Mouse (Mus musculus): ENCODE data around the gene Ttll13.

Gene Ttll13

DNA sequence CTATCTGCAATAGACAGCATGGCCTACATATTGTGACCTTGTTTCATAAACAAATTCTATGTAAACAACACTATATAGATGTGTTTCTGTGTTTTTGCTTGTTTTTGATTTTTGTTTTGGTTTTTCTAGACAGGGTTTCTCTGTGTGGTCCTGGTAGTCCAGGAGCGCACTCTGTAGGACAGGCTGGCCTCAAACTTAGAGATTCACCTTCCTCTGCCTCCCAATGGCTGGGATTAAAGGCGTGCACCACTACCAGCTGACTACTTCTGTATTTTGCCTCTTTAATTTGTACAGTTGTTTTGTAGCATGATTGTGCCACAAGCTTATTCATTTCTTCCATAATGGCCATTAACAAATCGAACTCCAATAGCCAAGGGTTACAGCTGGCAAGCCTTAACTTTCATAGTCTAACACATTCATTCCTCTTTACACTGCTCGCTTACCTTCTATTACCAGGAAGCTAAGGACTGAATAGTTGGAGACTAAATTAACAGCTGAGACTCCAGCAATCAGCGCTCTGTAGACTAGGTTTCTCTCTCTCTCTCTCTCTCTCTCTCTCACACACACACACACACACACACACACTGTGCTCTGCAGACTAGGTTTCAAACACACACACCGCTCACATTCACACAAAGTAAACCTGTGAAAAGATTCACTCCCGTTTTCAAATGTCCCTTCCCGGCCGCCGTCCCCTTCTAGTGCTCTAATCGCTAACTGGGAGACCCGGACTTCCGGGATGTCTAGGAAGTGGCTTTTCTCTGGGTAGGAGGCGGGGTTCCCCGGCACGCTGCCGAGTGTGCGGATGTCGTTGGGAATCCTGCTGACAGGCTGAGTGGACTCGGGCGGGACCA is 22.9 kb downstream of the Ttll13 start, which contains the start of gene Vps33b:
Gene Vps33b (plus strand): TSS at position 753 of the 854 bp plus-strand sequence.
- DNase-seq (ENCODE audit: low read depth), result peak; percentile 96

DNA sequence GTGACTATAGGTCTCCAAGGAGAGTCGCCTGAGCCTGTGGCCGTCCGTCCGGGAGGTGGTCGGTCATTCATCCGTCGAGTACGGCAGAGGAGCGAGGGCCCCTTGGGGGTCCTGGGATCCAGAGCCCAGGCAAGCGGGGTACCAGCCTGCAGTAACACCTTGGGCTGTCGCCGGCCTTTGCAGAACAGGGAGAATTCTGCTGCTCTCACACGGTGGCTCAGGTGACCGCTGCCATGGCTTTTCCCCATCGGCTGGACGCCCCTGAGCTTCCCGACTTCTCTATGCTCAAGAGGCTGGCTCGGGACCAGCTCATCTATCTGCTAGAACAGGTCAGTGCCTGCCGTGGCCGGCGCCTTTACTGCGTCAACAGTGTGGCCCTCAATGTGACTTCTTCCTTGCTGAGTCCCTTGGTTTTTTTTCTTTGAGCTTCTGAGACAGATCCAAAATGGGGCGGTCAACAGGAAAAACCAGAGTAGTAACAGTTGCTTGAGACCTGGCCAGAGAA is 23.6 kb downstream of the Ttll13 start:
- DNase-seq (ENCODE audit: low read depth), result no peak

DNA sequence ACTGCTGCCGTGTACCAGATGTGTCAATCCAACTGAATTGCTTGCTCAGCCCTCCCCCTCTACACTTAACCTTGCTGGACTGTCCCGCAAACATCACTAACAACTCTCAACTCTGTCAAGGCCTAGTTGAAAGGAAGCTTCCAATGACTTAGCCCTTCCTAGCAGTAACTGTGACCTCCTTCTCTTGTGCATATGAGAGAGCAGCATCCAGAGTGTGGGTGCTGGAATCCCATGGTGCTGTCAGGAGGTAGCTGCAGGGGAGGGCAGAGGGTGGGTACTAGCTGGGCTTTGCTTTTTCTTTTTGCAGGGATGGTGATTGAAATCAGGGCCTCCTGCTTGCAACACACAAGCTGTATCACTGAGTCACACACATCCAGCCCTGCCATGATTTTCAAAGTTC is 27.3 kb downstream of the Ttll13 start:
- DNase-seq (ENCODE audit: low read depth), result no peak

DNA sequence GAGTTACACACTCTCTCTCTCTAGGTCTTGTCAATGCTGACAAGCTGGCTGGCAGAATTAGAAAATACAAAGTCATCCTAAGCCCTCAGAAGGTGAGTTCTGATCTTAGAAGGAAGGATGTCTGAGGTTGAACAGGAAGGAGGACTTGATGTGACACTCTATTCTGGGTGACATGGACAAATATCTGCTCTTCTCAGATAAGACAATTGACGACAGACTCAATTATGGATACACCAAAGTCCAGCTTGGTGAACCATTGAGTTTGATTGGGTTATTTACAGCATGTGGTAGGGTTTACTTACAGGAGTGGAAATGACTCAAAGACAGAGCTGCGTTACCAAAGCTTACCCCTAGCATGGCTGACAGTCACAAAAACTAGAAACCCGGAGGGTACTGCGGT is 30.2 kb downstream of the Ttll13 start:
- no peak for DNase-seq (ENCODE audit: low read depth)

DNA sequence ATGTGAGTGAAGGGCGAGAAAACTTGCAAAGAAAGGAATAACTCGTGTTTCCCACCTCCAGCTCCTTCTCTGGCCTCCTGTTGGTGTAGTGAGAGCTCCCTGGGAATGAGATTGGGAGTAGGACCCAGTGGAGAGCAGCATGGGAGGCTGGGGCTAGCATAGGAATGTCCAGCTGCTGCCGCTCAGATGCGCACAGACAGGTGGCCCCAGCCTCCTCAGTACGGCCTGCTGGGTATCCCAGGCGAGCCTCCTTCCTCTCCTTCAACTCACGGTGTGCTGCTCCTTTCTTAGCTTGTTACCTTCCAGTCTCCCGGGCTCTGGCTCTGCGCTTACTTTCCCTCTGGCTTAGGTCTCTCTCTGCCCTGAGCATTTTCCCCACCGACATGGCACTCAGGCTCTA is 33.9 kb downstream of the Ttll13 start:
- no peak for DNase-seq (ENCODE audit: low read depth)

DNA sequence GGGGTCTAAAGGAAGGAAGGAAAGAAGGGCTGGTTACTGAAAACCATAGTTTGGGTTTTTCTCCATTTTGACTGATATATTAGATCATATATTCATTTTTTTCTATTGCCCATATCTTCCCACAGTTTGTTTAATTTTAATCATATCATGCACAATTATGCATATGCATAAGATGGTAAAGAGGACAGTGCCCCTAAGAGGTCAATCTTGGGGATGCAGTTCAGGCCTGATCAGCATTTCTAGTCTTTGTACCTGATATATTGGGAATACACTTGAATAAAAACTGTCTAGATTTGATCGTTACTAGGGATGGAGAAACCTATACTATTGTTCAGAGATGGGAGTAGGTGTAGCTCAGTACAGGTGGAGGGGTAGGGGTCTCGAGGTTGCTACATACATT is 34.8 kb downstream of the Ttll13 start:
- DNase-seq (ENCODE audit: low read depth), result no peak

DNA sequence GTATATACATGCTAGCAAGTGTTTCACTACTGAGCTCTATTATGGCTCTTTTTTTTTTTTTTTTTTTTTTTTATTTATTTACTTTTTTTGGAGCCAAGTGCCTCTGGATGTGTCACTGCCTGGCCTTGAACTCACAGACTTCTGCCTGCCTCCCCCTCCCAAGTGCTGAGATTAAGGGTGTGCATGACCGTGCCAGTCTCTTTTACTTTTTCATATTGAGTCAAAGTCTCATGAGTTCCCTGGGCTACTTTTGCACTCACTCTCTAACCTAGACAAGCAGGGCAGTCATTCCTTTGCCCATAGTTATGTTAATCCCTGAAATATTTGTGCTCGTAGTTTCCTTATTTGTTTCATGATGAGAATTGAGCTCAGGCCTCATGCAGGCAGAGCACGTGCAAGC is 35.5 kb downstream of the Ttll13 start:
- no peak for DNase-seq (ENCODE audit: low read depth)

DNA sequence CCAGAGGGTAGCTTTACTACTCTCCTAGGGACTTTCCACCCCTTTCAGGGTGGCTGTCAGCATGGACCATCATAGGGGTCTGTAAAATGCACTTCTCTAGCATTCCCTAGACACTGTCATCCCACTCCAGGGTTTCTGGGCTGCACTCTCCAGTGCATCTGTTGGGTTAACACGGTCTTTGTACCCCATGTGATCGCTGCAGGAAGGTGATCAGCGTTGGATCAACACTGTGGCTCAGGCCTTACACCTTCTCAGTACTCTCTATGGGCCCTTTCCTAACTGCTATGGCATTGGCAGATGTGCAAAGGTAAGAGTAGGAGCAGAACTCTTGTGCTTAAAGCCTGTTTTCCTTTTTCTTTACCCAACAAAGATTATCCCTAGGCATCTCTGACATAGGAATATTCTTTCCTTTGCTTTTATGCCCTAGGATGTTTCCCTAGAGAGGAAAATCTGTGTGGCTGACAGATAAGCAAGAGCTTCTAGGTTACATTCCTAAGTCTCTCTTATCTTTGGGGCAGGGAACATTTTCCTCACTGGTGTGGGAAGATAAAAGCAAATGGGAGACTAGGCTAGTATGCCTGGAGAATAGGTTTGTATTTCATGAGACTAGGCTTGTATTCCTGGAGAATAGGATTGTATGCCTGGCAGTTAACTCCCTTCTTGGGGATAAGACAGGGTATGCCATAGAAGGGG is 37.2 kb downstream of the Ttll13 start:
- DNase-seq (ENCODE audit: low read depth), result no peak

DNA sequence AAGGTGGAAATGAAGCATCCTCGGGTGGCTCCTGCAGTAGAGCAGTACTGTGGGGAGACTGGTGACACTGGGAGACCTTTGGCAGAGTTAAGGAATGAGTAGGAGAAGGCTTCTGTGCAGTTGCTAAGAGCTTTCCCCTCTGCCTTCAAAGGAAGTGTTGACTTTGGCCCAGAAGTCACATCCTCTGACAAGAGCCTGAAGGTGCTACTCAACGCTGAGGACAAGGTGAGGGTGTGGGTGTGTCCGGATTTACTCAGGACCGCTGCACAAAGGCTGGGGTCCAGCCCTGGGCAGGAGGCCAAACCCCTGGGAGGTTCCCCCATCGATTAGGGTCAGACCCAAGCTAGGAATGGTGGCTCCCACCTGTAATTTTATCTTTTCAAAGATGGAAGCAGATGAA is 38.2 kb downstream of the Ttll13 start:
- no peak for DNase-seq (ENCODE audit: low read depth)

DNA sequence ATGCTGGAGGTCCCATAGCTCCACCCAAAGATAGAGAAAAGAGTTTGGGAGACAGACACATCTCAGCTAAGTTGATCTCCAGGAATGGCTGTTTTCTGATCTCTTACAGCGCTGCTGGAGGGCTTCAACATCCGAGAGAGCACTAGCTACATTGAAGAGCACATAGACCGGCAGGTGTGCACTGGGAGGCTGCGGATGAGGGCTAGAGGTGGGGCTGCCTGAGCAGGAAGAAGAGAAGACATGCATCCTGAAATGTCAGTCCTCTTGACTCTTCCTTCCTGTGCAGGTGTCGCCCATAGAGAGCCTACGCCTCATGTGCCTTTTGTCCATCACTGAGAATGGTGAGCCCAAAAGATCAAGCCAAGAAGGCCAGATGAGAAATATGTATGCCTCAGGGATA is 39.5 kb downstream of the Ttll13 start:
- DNase-seq (ENCODE audit: low read depth), result no peak

DNA sequence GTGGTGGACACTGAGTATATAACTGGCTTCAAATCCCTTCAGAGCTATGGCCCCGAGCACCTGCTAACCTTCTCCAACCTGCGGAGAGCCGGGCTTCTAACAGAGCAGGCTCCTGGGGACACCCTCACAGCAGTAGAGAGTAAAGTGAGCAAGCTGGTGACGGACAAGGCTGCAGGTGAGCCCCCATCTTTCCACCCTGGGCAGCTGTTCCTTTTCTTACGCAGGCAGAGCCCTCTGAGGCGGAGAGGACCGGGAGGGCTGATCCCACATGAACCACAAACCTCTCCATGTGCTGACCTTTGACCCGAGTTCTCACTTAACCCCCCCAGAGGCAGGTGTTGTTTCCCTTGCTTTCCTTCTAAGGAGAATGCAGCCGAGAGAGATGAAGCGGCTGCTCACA is 41.6 kb downstream of the Ttll13 start:
- no peak for DNase-seq (ENCODE audit: low read depth)

DNA sequence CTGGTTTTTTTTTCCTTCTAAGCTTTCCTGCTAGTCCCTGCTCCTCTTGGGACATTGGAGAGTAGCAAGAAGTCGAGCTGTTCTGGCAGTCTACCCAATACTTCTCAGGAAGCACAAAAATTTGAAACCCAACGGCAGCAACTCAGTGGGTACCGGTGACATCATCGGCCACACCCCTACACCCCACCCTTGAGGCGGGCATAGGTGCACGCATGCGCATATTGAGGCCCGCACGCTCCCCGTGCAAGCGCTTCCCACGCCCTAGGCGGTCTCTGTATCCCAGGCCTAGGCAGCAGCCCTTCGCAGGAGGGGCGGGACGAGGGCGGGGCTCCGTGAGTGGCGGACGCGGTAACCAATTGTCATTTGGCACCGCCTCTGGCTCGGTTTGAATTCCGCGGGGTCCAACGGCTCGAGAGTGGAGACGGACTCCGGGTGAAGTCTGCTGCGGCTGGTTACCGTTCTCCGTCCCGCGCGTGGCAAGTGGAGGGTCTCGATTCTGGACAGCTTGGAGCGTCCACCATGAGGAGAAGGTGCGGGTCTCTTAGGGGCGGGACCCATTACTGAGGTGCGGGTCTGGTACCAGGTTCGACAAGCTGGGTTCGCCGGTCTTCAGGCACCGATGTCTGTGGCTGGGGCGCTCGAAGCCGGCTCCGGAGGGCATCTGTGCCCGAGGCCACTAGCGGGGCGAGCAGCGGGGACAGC is 48.0 kb downstream of the Ttll13 start, which contains the start of gene Prc1:
Gene Prc1 (plus strand): TSS at position 389 of the 702 bp plus-strand sequence.
- peak; percentile 96 for DNase-seq (ENCODE audit: low read depth)

DNA sequence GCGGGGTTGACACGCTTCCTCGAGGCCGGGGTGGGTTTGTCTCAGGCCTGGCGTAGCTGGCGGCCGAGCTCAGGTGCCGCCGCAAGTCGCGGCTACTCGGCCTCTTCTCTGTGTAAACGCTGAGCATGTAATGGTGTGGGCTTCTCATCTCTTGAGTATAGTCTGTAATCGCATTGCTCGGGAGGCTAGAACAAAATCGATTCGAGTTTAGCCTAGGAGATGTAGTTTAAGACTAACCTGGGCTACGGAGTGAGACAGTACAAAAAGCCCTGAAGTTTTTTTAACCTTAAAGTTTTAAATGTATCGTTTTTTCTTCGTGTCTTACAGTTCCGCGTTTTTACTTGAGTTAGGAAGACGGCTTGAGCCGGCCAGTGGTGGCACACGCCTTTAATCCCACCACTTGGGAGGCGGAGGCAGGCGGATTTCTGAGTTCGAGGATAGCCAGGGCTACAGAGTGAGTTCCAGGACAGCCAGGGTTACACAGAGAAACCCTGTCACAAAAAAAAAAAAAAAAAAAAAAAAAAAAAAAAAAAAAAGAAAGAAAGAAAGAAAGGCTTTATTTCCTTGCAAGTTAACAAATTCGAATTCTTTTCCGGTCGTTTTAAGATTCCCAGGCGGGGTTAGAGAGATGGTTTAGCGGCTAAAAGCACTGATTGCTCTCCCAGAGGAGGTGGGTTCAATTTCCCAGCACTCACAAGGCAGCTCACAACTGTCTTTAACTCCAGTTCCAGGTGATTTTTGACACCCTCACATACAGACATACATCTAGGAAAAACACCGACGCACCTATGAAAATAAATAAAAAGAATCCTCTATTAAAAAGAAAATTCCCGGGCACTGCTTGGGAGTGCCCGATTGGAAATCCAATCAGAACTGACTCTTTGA is 48.8 kb downstream of the Ttll13 start:
- DNase-seq (ENCODE audit: low read depth), result no peak

DNA sequence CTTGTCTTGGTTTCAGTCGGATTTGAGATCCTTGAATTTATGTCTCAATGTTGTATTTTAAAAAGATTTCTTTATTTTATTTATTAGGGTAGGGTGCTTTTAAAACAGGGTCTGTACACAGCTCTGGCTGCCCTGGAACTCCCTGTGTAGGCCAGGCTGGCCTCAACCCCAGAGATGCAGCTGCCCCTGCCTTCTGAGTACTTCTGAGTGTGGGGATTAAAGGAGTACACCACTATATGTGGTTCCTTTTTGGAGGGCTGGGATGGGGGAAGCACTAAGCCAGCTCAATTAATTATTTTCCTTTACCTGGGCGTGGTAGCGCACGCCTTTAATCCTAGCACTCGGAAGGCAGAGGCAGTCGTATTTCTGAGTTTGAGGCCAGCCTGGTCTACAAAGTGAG is 50.3 kb downstream of the Ttll13 start:
- DNase-seq (ENCODE audit: low read depth), result no peak

DNA sequence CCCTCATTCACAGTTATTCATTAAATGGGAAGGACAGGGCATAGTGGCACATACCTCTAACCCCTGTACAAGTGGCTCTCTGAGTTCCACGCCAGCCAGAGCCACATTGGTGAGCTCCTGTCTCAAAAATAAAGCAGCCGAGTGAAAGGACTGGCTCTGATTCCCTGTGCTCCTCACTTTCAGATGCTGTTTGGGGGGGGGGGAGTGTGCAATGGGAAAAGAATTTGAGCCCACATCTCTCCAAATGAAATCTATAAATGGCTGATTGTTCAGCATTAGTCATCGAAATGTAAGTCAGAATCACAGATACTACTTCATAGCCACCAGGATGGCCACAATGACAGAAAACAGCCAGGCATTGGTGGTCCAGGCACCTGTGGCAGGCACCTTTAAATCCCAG is 50.9 kb downstream of the Ttll13 start:
- no peak for DNase-seq (ENCODE audit: low read depth)

DNA sequence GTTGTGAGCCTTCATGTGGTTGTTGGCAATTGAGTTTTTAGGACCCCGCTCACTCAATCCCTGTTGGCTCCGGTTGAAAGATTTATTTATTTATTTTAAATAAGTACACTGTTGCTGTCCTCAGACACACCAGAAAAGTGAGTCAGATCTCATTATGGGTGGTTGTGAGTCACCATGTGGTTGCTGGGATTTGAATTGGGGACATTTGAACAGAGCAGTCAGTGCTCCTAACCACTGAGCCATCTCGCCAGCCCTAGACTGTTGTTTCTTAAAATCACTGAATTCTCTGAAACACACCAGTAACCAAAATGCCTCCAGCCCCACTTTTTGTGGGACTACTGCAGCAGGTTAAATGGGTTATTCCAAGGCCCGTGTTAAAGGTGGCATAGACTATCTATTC is 52.6 kb downstream of the Ttll13 start:
- no peak for DNase-seq (ENCODE audit: low read depth)

DNA sequence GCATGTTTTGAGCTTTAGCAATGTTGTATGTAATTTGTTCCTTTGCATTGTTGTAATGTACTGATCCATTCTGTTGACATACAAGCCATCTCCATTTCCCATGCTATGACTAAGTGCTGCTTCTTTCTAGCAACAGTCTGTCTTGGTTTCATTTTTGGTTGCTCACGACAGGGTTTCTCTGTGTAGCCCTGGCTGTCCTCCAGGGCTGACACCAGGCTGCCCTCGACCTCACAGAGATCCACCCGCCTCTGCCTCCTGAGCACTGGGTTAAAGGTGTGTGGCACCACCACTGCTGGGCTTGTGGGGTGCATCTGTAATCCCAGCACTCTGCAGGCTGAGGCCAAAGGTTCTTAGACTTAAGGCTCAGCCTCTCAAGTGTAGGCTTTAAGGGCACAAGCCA is 53.4 kb downstream of the Ttll13 start:
- DNase-seq (ENCODE audit: low read depth), result no peak

DNA sequence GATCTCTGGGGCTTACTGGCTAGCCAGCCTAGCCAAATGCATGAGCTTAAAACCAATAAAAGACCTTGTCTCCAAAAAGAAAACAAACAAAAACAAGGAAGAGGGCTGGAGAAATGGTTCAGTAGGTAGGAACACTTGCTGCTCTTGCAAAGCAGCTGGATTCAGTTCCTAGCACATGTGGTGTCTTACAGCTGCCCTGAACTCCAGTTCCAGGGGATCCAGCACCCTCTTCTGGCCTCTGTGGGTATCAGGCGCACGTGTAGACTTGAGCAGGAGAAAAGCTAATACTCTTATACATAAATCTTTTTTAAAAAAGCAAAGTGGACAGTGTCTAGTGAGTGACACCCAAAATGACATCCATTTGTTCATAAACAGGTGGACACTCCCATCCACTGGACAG is 55.3 kb downstream of the Ttll13 start:
- no peak for DNase-seq (ENCODE audit: low read depth)

DNA sequence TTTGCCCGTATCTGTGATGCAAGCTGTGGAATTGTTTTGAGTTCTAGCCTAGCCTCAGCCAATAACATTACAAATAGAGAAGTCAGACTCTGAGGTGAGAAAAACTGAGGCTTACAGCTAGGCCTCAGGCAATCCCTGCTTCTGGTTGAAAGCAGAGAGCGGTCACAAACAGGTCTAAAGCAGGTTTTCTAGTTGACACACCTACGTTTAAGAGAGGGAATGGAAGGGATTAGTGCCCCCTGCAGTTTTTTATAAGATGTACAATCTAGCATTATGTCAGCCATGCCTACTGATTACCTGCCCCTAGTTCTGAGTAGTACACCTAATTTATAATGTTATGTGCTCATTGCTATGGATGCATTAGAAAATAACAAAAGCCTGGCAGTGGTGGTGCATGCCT is 61.6 kb downstream of the Ttll13 start:
- DNase-seq (ENCODE audit: low read depth), result no peak

All from c-Kit-positive CD71-negative TER-119-negative erythroid progenitor cells, embryonic 14.5 days (primary cell).